Mouse (Mus musculus) thymus, postnatal 0 days (tissue): ENCODE data around the gene Tmem143. TPM values are rescaled to one million over a fixed set of nuclear protein-coding genes. Genes with fewer than 3 reads are reported as not detected.
"Not testable (repeated sequence)": the region's sequence is repeated elsewhere in the genome, so short reads cannot be mapped to it uniquely, and the experiment has no call there.

Experiments
- DNase-seq: peaks from one replicate; pipeline ENCODE4 v3.0.0-alpha.2; 2015; ENCODE audit warnings: low spot score
- polyA plus RNA-seq: library from polyadenylated mRNA; unstranded; fragments of >200 nt; fragmentation: Nextera tagmentation; extraction: Ambion mirVana; gene quantifications from 2 replicates; pipeline ENCODE4 v1.2.1, GENCODE M21; 2015

Gene Tmem143
- polyA plus RNA-seq, 1 experiment from 2014 or later = 4.6 TPM

DNA sequence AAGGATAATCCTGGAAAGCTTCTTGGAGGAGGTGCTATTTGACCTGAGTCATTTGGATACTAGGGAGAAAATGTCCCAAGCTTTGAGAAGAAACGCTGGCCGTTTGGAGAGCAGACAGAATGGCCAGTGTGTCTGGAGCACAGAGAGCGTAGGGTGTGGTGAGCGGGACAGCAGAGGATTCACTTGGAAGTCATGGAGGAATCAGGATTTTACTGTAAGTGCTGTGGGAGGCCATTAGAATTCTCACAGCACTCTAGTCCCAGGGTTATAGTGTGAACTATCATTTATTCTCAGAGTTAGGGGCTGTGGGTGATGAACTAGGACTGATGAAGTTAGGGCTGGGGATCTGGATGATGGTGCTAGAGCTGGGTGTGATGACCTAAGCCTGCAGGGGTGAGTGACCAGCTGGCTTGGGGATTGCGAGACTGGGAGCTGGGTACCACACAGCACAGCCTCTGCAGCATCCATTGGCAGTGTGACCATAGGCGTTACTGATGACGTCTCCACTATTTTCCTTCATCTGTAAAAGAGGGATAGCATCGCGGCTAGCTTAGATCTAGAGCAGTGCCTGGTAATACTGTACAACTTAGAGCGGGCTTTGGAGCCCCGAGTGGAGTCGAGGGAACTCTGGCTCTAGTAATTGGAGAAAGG lies 25.3 kb downstream of the Tmem143 start:
- no peak for DNase-seq

DNA sequence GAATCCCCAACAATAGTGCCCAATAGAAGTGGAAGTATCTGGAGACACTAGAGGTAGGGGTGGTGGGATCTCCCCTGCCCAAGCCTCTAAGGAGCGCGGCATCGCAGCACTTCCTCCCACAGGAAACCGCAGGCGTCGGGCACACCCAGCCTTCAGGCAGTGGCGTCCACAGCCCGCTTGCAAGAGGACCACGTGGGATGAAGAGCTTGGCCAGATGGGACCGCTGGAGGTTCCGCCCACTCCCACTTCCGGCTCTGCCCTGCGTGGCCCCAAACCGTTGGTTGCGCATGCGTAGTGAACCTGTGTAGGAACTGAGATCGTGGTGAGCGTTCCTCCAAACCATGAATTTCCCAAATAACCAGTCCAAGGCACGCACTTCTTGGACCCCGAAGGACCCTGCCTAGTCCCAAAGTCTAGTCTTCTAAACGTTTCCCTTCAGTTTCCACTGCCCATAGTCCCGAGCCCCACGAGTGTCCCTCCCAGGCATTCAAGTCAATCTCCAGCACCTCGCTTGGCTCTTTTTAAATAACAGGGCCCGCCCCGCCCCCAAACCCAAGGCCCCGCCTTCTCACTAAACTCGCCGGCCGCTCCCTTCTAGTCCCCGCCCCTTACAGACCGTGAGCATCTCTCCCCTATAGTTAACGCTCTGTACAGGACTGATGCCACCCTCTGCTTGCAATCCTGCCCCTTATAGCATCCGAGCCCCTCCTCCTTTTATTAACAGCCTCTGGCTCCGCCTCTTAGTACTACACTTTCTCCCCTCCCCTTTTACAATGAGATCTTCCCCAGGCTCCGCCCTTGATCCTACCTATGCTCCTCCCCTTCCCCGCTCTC lies 26.4 kb downstream of the Tmem143 start:
- peak; percentile 97 for DNase-seq

DNA sequence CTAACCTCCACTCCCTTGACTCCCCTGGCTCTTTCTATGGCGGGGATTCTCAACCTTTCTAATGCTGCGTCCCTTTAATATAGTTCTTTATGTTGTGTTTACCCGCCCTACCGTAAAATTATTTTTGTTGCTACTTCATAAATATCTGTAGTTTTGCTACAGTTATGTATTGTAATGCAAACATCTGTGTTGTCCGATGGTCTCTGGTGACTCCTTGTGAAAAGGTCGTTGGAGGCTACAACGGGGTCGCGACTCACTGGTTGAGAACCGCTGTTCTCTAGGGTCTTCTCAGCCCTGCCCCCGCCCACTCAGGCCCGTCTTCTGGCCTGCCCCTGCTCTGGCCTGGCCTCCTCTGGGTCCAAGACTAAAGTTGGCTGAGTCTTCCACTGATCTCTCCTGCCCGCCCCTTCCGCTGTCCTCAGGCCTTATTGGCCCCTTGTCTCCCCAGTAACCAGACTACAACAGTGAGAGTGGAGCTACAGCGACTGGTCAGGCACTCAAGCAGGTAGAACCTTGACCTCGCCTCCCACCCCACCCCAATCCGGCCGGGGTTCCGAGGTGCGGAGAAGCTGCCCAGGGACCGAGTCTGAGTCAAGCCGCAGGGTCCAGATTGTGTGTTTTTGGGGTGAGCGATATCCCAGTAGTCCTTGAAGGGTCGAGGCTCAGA lies 27.2 kb downstream of the Tmem143 start, which contains the start of gene Ccdc114:
TSS of gene Ccdc114 (plus strand) at position 311 of the 667 bp plus-strand sequence.
- DNase-seq = peak; percentile 38

DNA sequence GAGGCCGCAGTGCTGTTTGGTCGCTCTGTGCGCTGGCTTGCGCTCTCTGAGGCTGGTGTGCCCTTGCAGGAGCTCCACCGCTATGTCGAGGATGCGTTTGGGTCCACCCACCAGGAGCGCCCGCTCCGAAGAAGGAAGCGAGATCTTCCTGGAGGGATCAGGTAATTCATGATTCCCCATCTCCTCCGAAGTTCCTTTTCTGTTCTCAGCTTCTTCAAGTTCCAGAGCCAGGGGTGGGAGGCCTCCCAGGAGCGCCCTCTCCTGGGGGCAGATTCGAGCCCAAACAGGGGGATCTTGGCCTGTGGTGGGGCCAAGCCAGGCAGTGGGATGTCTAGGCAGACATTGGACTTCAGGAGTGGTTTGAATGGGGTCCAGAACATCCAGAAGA lies 27.7 kb downstream of the Tmem143 start:
- peak; percentile 61 for DNase-seq

DNA sequence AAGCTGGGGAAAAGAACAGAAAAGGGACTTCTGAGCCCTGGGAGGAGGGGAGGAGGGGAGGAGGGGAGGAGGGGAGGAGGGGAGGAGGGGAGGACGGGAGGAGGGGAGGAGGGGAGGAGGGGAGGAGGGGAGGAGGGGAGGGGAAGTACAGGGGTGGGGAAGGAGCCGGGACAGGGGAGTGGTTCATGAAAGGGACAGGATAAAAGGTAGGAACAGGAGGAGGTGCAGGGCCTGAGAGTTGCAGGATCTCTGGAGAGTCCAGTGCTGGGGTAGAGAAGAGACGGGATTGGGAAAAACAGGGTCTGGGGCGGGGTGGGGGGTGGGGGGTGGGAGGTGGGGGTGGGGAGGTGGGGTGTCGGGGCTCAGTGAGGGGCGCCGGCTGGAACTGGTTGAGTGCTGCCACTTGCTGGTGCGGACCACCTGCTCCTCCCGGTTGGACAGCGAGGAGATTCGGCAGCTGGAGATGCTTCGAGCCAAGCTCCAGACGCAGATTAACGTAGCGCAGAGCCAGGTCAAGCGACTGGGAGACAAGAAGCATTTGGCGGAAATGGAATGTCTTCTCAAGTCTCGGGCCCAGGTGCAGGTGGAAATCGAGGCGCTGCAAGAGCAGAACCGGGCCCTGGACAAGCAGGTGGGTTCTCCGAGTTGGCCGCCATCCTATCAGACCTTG lies 32.0 kb downstream of the Tmem143 start:
- DNase-seq = no peak

DNA sequence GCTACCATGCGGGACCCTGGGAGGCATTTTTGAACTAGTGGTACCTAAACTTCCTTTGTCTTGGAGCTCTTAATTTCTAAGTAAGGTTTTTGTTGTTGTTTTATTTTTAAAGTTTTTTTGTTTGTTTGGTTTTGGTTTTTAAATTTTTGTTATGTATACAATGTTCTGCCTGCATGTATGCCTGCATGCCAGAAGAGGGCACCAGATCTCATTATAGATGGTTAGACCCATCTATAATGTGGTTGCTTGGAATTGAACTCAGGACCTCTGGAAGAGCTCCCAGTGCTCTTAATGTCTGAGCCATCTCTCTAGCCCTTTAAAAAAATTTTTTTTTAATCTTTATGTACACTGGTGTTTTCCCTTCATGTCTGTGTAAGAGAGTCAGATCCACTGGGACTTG lies 32.9 kb downstream of the Tmem143 start:
- no peak for DNase-seq

DNA sequence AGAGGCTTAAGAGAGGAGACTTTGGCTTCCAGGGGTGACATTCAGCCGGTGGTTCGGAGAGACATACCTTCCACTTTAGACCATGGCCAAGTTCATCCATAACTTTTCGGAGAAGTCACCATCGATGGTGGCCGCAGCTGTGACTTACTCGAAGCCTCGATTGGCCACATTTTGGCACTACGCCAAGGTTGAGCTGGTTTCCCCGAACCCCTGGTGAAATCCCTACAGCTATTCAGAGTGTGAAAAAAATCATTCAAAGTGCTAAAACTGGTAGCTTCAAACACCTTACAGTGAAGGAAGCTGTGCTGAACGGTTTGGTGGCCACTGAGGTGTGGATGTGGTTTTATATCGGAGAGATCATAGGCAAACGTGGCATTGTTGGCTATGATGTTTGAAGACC lies 37.0 kb downstream of the Tmem143 start:
- not testable (repeated sequence) for DNase-seq

DNA sequence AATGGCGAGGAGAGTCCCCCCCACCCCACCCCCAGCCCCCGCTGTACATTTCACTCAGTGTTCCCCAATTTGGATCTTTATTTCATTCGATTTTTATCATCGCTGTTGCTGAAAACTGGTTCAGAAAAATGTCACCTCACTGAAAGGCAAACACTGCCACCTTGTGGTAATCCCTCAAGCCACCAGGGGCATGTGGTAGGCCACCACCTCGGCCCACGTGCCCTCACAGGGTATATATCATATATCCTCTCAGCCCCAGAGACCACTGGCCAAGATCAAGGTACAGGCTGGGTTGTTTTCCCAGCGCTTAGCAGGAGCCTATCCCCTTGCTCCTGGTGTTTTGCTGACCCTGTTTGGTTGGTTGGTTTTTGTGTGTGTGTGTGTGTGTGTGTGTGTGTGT lies 38.4 kb downstream of the Tmem143 start:
- peak; percentile 77 for DNase-seq

DNA sequence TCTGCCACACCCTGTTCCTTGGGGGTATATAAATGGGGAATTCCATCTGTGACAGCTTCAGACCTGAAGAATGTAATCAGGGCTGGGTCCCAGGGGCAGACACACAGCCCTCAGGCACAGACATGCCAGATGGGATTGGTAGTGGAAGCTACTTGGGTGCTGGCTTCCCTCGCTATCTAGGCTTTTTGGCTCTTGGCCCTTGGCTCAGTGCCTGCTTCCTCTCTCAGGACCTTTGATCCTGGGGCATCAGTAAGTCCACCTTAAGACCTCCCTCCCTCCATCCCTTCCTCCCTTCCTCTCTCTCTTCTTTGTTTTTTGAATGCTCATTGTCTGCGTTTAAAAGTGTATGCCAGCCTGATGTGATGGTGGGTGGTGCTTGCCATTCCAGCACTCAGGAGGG lies 43.1 kb downstream of the Tmem143 start:
- no peak for DNase-seq

DNA sequence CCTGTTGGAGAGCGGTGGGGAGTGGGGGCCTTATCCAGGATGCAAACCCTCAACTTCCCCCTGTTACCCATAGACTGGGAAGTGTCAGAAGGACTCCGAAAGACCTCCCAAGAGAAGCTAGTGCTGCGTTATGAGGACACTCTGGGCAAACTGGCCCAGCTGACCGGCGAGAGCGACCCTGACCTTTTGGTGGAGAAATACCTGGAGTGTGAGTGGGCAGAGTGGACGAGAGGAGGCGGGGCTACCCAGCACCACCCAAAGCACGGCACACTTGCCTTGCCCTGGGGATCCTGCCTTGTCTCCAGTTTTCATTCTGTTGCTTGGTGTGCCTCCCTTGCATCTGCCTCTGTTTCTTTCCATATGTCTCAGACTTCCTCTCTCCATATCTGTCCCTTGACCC lies 45.2 kb downstream of the Tmem143 start:
- DNase-seq = no peak

DNA sequence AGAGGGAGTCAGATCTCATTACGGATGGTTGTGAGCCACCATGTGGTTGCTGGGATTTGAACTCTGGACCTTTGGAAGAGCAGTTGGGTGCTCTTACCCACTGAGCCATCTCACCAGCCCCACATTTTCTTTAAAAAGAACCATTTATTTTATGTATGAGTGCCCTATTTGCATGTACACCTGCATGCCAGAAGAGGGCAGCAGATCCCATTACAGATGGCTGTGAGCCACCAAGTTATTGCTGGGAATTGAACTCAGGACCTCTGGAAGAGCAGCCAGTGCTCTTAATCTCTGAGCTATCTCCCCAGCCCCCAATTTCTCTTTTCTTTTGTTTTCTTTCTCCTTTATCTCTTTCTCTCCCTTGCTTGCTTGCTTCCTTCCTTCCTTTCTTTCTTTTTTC lies 46.5 kb downstream of the Tmem143 start:
- not testable (repeated sequence) for DNase-seq

DNA sequence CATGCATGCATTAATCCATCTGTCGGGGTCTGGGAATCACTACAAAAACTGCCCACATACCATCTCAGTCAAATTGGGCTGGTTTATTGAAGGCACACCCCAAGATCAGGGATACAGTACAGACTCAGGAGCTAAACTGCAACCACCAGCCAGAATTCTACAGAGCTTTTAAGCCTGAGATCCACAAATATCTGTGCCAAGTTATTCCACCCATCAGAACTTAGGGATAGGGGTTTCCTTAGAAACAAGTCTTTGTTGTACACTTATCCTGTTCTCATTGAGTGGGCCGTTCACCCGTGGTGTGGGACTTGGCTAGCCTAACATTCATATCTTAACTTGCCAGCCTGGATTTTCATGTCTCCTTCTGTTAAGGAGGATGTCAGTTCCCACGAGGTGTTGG lies 52.3 kb downstream of the Tmem143 start:
- DNase-seq = no peak

DNA sequence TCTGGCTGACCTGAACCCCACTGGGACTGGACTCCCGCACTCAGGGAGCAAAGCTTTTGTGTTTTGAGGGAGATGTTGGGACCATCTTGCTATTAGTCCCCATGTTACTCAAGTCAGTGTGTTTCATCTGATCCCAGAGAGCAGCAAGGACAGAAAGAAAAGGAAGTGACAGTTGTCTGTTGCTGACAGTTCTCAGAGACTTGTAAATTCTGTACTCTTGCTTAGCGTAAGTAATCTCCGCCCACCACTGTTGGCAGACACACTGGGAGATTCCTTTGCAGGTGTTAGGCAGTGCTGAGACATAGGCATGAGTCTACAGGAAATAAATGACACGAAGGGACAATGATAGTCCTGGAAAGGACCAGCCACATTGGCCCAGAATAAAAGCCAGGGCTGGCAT lies 59.9 kb downstream of the Tmem143 start:
- no peak for DNase-seq

Other genes with a start within 250 kb of the Tmem143 start
- 0.44 and 0.52 TPM in 2 replicates for gene Fut2, start 230.5 kb upstream of the Tmem143 start, polyA plus RNA-seq
- 0.73 and 0.76 TPM in 2 replicates for gene Ntn5, start 212.9 kb upstream of the Tmem143 start, polyA plus RNA-seq
- 0.30 and 0.53 TPM in 2 replicates for gene Sec1, start 202.5 kb upstream of the Tmem143 start, polyA plus RNA-seq
- gene Car11, start 197.1 kb upstream of the Tmem143 start, polyA plus RNA-seq = 0.35 and 0.36 TPM in 2 replicates
- 10.6 and 13.4 TPM in 2 replicates for gene Dbp, start 191.9 kb upstream of the Tmem143 start, polyA plus RNA-seq
- 1,315 and 1,426 TPM in 2 replicates for gene Rpl18, start 181.5 kb upstream of the Tmem143 start, polyA plus RNA-seq
- gene Sphk2, start 178.9 kb upstream of the Tmem143 start, polyA plus RNA-seq = 19.8 and 21.8 TPM in 2 replicates
- 0.50 and 0.66 TPM in 2 replicates for gene Fam83e, start 175.7 kb upstream of the Tmem143 start, polyA plus RNA-seq
- not detected in 2 replicates for gene Spaca4, start 171.1 kb upstream of the Tmem143 start, polyA plus RNA-seq
- gene Lmtk3, start 113.2 kb upstream of the Tmem143 start, polyA plus RNA-seq = not detected in 2 replicates
- 4.1 and 5.8 TPM in 2 replicates for gene Sult2b1, start 112.3 kb upstream of the Tmem143 start, polyA plus RNA-seq
- 96.3 and 98.0 TPM in 2 replicates for gene Cyth2, start 82.4 kb upstream of the Tmem143 start, polyA plus RNA-seq
- gene Kcnj14, start 72.2 kb upstream of the Tmem143 start, polyA plus RNA-seq = 0.10 and 0.31 TPM in 2 replicates
- 48.7 and 50.8 TPM in 2 replicates for gene Grwd1, start 66.0 kb upstream of the Tmem143 start, polyA plus RNA-seq
- gene Kdelr1, start 24.2 kb upstream of the Tmem143 start, polyA plus RNA-seq = 35.8 and 38.7 TPM in 2 replicates
- 0.13 and 0.23 TPM in 2 replicates for gene Grin2d, start 18.6 kb upstream of the Tmem143 start, polyA plus RNA-seq
- gene Syngr4, start 227 bp upstream of the Tmem143 start, polyA plus RNA-seq = 1.4 and 1.5 TPM in 2 replicates
- gene Emp3, start 24.5 kb downstream of the Tmem143 start, polyA plus RNA-seq = 262 and 266 TPM in 2 replicates
- gene Ccdc114, start 27.1 kb downstream of the Tmem143 start, polyA plus RNA-seq = 2.3 and 2.6 TPM in 2 replicates
- 0.13 TPM in 1 of 2 replicates, not detected in the other for gene Abcc6, start 133.4 kb downstream of the Tmem143 start, polyA plus RNA-seq
- 24.9 and 29.7 TPM in 2 replicates for gene Nomo1, start 136.8 kb downstream of the Tmem143 start, polyA plus RNA-seq
- gene Kcnj11, start 203.8 kb downstream of the Tmem143 start, polyA plus RNA-seq = 0.05 and 0.10 TPM in 2 replicates